ENCODE assay signal across 8 mouse cellular contexts in the genomic region with DNA sequence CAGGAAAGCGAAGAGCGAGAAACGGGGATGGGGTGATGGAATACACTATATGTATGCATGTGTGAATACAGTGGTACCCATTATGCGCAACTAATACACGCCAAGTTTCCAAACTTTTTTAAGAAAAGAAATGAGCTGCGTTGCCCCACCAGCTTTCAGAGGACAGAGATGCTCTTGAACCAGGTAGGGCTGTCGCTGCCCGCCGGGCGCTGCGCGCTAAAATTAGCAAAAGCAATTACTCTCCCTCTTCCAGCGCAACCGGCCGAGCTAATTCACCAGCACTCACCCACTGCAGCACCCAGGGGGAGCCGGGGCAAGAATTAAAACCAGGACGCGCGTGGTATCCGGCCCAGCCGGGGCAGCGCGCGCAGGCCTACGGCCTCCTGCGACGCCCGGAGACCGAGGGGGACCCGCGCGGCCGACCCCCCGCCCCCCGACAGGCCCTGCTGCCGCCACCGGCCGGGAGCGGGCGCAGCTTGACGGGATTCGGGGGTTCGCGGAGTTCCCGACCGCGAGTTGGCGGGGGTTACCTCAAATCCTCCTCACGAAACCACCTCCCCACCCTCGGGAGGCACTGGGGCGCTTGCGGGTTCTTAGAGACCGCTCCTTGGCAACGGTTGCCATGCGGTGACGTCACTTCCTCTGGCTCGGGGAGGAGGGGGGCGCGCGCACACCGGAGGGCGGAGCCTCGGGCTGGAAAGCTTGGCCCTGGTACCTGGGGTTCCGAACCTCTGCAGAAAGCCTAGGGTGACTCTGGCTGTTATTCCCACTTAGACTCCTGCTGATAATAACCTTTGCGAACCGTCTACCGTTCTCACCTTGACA. TPM values are rescaled to one million over a fixed set of nuclear protein-coding genes. Genes with fewer than 3 reads are reported as not detected.
DNase-seq lines count a peak whose midpoint lies in the region; ATAC-seq lines count a peak whose summit lies in the region.

TSS of gene Ift81 (minus strand) at position 611 of the 825 bp plus-strand sequence.

- H3K4me1 ChIP-seq in hindbrain, embryonic 16.5 days (ENCODE audit: control insufficient read depth, insufficient read depth, low read depth, low read length), result peaks cover 10% of the 10 kb centered on the region

- peak; percentile 96 for DNase-seq in R1 (ENCODE audit: low read depth, low spot score)
- DNase-seq in cerebellum, postnatal 25 days, result peak; percentile 97 to 99
- peak; percentile 96 for DNase-seq in frontal cortex, postnatal 36 days (ENCODE audit: low spot score in 2 of 2)
- peak; percentile 95 to 98 for DNase-seq in left cerebral cortex, adult 18-20 months (ENCODE audit: low spot score in 2 of 2)
- DNase-seq in right cerebral cortex, adult 18-20 months, result peak; percentile 96
- peak; percentile 88 for DNase-seq in urinary bladder, postnatal 10 days (ENCODE audit: low spot score)

- no peaks in the 10 kb centered on the region for H3K79me2 ChIP-seq in macrophage (ENCODE audit: inconsistent target)

- WGBS in hindbrain, embryonic 16.5 days, result 2% methylated on average over 66 of the region's 67 CpGs
- 8% methylated on average over 62 of the region's 67 CpGs for WGBS in macrophage (ENCODE audit: missing documents)

- ATAC-seq in hindbrain, embryonic 16.5 days, result peak; percentile 94

- peaks cover 8% of the 10 kb centered on the region for H3K36me3 ChIP-seq in hindbrain, embryonic 16.5 days (ENCODE audit: control insufficient read depth, insufficient read depth, low read length)
- H3K36me3 ChIP-seq in macrophage (ENCODE audit: inconsistent target), result no peaks in the 10 kb centered on the region

- peak within 1 kb of the TSS; percentile 82 for H3K4me3 ChIP-seq in hindbrain, embryonic 16.5 days (ENCODE audit: low read length)
- peak within 1 kb of the TSS; percentile 22; the same call in 1 of the 2 replicates for H3K4me3 ChIP-seq in macrophage (ENCODE audit: inconsistent target)

- peak within 1 kb of the TSS; percentile 95 for H3K9ac ChIP-seq in hindbrain, embryonic 16.5 days (ENCODE audit: low read depth, low read length)

- peak within 1 kb of the TSS; percentile 80 for H3K4me2 ChIP-seq in hindbrain, embryonic 16.5 days (ENCODE audit: low read length)

- H3K27ac ChIP-seq in hindbrain, embryonic 16.5 days (ENCODE audit: low read depth, low read length), result peak within 1 kb of the TSS; percentile 93
- no peak within 1 kb of the TSS for H3K27ac ChIP-seq in macrophage

- no peaks in the 10 kb centered on the region for H3K27me3 ChIP-seq in hindbrain, embryonic 16.5 days (replicated peaks; ENCODE audit: control insufficient read depth, insufficient read depth, low read length)

- H3K9me3 ChIP-seq in hindbrain, embryonic 16.5 days (ENCODE audit: control insufficient read depth, low read length), result no peaks in the 10 kb centered on the region

RNA-seq across cellular contexts. Expression of gene Ift81, which starts in this region (rescaled TPM):
- 54.5 and 58.0 TPM in 2 replicates for polyA plus RNA-seq in hindbrain, embryonic 16.5 days (2015; fragmentation: Nextera tagmentation; extraction: Ambion mirVana)
- 10 to 100 TPM; 50.6 to 53.3 TPM for total RNA-seq in left cerebral cortex, adult 18-20 months (2021)
- 1 to 10 TPM in 23 of 26 experiments, under 1 TPM in 1, not detected in 2; 0.70 to 7.9 (median 4.5) TPM for total RNA-seq in macrophage (2018; cell fraction: chromatin; rRNA removed)
- total RNA-seq in macrophage (2018; cell fraction: cytosol; rRNA removed), result 1 to 10 TPM in 20 of 26 experiments, under 1 TPM in 6; 0.66 to 2.5 (median 1.2) TPM
- 1 to 10 TPM in 24 of 26 experiments, not detected in 2; 1.0 to 6.3 (median 2.8) TPM for total RNA-seq in macrophage (2018; cell fraction: nucleus; rRNA removed)
- polyA plus RNA-seq in macrophage (2018), result 1.1 to 2.5 TPM (median 1.2 TPM) in 3 replicates

Comparison
In these comparisons a context has a peak if more than half of its experiments do, and no peak if none do; other contexts are left out.
1. RNA of gene Ift81 (polyA plus RNA-seq): 54.5 to 58.0 TPM in hindbrain, embryonic 16.5 days; 1.1 to 2.5 TPM in macrophage; every median in the first group is over 10 times any median in the second.
2. Peak in every context shown above with its lines, with median percentiles within 50 percentile points of each other: DNase-seq.